Mouse (Mus musculus) olfactory bulb, adult 2 months (tissue): ENCODE measurements around the gene Vapb.

Source experiments
- CTCF ChIP-seq: fragments of 200-500 bp; IDR thresholded peaks from 2 replicates; pipeline ENCODE4 v1.5.1; 2012; ENCODE audit warnings: low read depth, mild to moderate bottlenecking, low read length, moderate library complexity; ENCODE audit not compliant: insufficient read depth
- POLR2A ChIP-seq: fragments of 200-500 bp; IDR thresholded peaks from 2 replicates; pipeline ENCODE4 v1.6.1; 2012; ENCODE audit warnings: mild to moderate bottlenecking, low read depth, low read length, moderate library complexity; ENCODE audit not compliant: insufficient read depth

GRCm38 (mm10) chr2:173714620-173715218 is 22.6 kb upstream of the Vapb start:
- TF ChIP-seq CTCF (no peak), POLR2A (no peak)
